Mouse (Mus musculus) MEL (cell line): Measurements from ENCODE around the gene Gm364.

ENCODE experiments used
- CTCF ChIP-seq, 3 experiments: IDR thresholded peaks in 2 of 3; conservative IDR thresholded peaks in 1 of 3; 2 replicates each; pipeline ENCODE4 v1.5.1; 2011 to 2012; ENCODE audit warnings: low read length in 3 of 3, low read depth in 2 of 3, mild to moderate bottlenecking in 2 of 3, improper control_type of control experiment in 1 of 3, inconsistent platforms in 1 of 3, mixed read lengths in 1 of 3, moderate library complexity in 1 of 3; ENCODE audit not compliant: control insufficient read depth in 1 of 3, insufficient read depth in 1 of 3, poor library complexity in 1 of 3, severe bottlenecking in 1 of 3
- KAT2A ChIP-seq: conservative IDR thresholded peaks from 2 replicates; pipeline ENCODE4 v1.6.1; 2012; ENCODE audit warnings: low read depth, low read length, improper control_type of control experiment, inconsistent platforms

DNA sequence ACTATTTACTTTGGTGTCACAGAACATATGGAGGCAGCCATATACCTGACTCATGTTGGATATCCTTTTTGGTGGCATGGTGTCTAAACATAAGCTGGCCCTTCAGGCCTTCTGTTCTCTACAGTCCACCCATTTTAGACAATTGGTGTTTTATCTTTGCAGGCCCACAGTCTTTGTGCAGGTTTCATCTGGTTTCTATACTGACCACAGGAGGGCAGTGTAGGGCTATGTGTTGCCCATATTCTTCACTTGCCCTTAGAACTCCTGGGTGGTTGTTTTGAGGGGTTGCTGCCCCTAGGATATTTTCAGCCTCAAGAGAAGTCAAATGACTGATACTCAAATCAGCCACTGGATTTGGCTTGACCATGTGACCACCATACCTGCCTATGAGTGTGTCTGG lies 5.3 kb upstream of the Gm364 start:
- TF ChIP-seq KAT2A, result no peak
- TF ChIP-seq CTCF (IDR thresholded peaks at IDR 0.05 in 2 of 3, conservative IDR thresholded peaks at IDR 0.05 in 1 of 3; ENCODE audit: control insufficient read depth in 1 of 3, insufficient read depth in 1 of 3, low read depth in 2 of 3, low read length in 3 of 3, poor library complexity in 1 of 3, severe bottlenecking in 1 of 3), result peak; percentile 22 to 62 (median 32); a peak in 4 of 6 replicates
